Mouse (Mus musculus) embryo, embryonic 9.5 days (tissue): ENCODE data around the gene Zic1.
A peak's percentile ranks its signal among the peaks of the same experiment; 100 is the strongest.

ENCODE experiments used
- DNase-seq: peaks from one replicate; pipeline ENCODE4 v3.0.0-alpha.2; 2017; ENCODE audit errors: extremely low spot score

Gene Zic1

GRCm38 (mm10) chr9:91353551-91354433 lies 11.8 kb downstream of the Zic1 start:
- DNase-seq = peak; percentile 47

GRCm38 (mm10) chr9:91352786-91353185 lies 12.8 kb downstream of the Zic1 start:
- DNase-seq = peak; percentile 72

GRCm38 (mm10) chr9:91351961-91352411 lies 13.6 kb downstream of the Zic1 start:
- peak; percentile 57 for DNase-seq

GRCm38 (mm10) chr9:91351361-91351760 lies 14.2 kb downstream of the Zic1 start:
- DNase-seq = no peak

- DNase-seq = peak; percentile 58
Observed at GRCm38 (mm10) chr9:91350861-91351291, 14.7 kb downstream of the Zic1 start.

GRCm38 (mm10) chr9:91350211-91350791 lies 15.3 kb downstream of the Zic1 start:
- DNase-seq = peak; percentile 57

- DNase-seq = no peak
Observed at GRCm38 (mm10) chr9:91348746-91349145, 16.9 kb downstream of the Zic1 start.

GRCm38 (mm10) chr9:91347591-91347990 lies 18.0 kb downstream of the Zic1 start:
- no peak for DNase-seq
